Mouse (Mus musculus): ENCODE measurements around the gene Clec3b. TPM values are rescaled to one million over a fixed set of nuclear protein-coding genes. Genes with fewer than 3 reads are reported as not detected.

Gene Clec3b
- total and polyA plus RNA-seq, 2 experiments = 0.29 to 0.65 TPM

DNA sequence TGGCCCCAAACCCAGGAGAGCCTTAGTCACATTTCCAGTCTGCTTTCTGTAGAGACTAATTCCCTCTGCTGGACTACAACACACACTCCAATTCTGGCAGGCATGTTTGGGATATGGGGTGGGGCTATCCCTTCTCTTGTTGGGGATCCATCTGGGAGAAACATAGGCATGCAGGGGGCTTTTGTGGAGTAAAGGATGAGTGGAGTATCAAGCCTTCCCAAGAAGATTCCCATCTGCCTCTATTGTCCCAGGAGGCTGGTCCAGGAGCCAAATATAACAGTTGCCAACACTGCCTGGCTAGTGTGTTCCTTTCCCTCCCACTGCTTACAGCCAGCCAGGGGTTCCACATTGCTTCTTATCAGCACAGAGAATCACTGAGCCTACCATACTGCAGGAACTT lies 7.0 kb downstream of the Clec3b start:
- Histone ChIP-seq H3K27me3 (ENCODE audit: control insufficient read depth, insufficient read depth, low read length) (0 out of 2 replicates have a peak, but pooled peaks cover 6% of the 10 kb centered on the region), H3K36me3 (ENCODE audit: control insufficient read depth, insufficient read depth, low read length) (no peaks in the 10 kb centered on the region), H3K4me3 (ENCODE audit: insufficient read depth, low read depth, low read length) (no peak overlapping the region), H3K4me1 (ENCODE audit: control insufficient read depth, insufficient read depth, low read length) (peaks cover 4% of the 10 kb centered on the region), H3K9ac (ENCODE audit: low read depth, low read length) (no peak overlapping the region), H3K79me2 (ENCODE audit: control insufficient read depth, insufficient read depth, low read length) (no peaks in the 10 kb centered on the region), H3K27ac (replicated peaks; ENCODE audit: insufficient read depth, low read depth, low read length) (no peak overlapping the region)
- DNase-seq (ENCODE audit: extremely low read depth, low read depth, low spot score) = no peak
- TF ChIP-seq POLR2A (IDR thresholded peaks at IDR 0.05; ENCODE audit: extremely low read depth, insufficient read depth, low read length) (no peak), CTCF (IDR thresholded peaks at IDR 0.05; ENCODE audit: low read depth, low read length) (no peak)

DNA sequence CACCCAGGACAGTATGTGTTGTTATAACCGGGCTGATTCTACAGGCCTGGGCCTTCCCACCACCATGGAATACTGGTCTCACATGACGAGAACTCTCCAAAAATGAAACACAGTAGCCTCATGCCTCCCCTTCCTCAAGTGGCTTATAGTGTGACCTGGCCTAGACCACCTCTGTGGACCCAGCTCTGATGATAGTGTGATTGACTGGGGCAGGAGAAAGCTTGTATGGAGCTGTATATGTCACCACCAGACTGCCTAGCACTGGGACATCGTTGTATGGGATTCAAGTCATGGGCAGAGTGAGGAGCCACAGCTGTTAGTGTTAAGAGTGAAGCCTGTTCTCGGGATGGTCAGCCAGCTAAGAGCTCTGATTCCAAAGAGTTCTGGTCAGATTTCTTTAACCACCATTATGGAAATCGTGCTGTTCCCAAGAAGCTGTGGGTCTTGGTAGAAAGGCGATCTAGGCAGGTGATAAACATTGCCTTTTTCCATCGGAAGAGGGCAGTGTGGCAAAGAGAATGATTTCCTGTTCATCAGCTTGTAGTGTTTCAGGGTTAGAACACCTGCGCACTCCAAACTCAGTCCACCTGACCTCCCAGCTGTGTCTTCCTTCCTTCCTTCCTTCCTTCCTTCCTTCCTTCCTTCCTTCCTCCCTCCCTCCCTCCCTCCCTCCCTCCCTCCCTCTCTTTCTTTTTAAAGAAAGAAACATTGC lies 7.5 kb downstream of the Clec3b start:
- WGBS = 58% methylated on average over 8 of the region's 8 CpGs
- no peak overlapping the region for H3K27ac ChIP-seq (replicated peaks; ENCODE audit: insufficient read depth, low read depth, low read length)

DNA sequence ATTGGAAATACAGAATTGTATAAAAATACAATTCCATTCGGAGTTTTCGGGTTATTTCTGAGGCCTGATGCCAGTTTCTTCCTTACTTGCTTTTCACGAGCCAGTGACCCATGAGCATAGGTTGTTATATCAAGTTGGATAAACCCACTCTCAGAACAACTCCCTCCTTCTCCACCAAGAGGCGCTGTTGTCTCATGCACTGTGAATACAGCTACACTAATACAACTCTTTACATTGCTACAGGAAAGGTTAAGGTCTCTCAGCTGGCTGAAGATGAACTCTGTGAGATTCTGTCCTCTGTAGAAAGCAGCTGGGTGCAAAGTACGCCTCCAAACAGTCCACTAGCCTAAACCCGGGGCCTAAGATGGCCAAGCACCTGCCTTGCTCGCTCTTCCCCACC lies 8.6 kb downstream of the Clec3b start:
- Histone ChIP-seq H3K4me3 (ENCODE audit: insufficient read depth, low read depth, low read length) (no peak overlapping the region), H3K36me3 (ENCODE audit: control insufficient read depth, insufficient read depth, low read length) (no peaks in the 10 kb centered on the region), H3K27me3 (ENCODE audit: control insufficient read depth, insufficient read depth, low read length) (0 out of 2 replicates have a peak, but pooled peaks cover 6% of the 10 kb centered on the region), H3K9ac (ENCODE audit: low read depth, low read length) (no peak overlapping the region), H3K27ac (replicated peaks; ENCODE audit: insufficient read depth, low read depth, low read length) (no peak overlapping the region), H3K4me1 (ENCODE audit: control insufficient read depth, insufficient read depth, low read length) (peaks cover 4% of the 10 kb centered on the region), H3K79me2 (ENCODE audit: control insufficient read depth, insufficient read depth, low read length) (no peaks in the 10 kb centered on the region)
- peak; percentile 55 for DNase-seq (ENCODE audit: extremely low read depth, low read depth, low spot score)
- peak; percentile 56 for TF ChIP-seq CTCF (IDR thresholded peaks at IDR 0.05; ENCODE audit: low read depth, low read length)
- TF ChIP-seq POLR2A (IDR thresholded peaks at IDR 0.05; ENCODE audit: extremely low read depth, insufficient read depth, low read length) = no peak
- WGBS = 51% methylated on average over 7 of the region's 7 CpGs

More for the DNA sequence above, 7.5 kb downstream of the Clec3b start:
- Histone ChIP-seq H3K4me3 (ENCODE audit: insufficient read depth, low read depth, low read length) (no peak overlapping the region), H3K4me1 (ENCODE audit: control insufficient read depth, insufficient read depth, low read length) (peaks cover 4% of the 10 kb centered on the region), H3K27me3 (ENCODE audit: control insufficient read depth, insufficient read depth, low read length) (0 out of 2 replicates have a peak, but pooled peaks cover 6% of the 10 kb centered on the region), H3K36me3 (ENCODE audit: control insufficient read depth, insufficient read depth, low read length) (no peaks in the 10 kb centered on the region), H3K79me2 (ENCODE audit: control insufficient read depth, insufficient read depth, low read length) (no peaks in the 10 kb centered on the region), H3K9ac (ENCODE audit: low read depth, low read length) (no peak overlapping the region)
- peak; percentile 41 for DNase-seq (ENCODE audit: extremely low read depth, low read depth, low spot score)
- TF ChIP-seq CTCF (IDR thresholded peaks at IDR 0.05; ENCODE audit: low read depth, low read length) (peak; percentile 45), POLR2A (IDR thresholded peaks at IDR 0.05; ENCODE audit: extremely low read depth, insufficient read depth, low read length) (no peak)

DNA sequence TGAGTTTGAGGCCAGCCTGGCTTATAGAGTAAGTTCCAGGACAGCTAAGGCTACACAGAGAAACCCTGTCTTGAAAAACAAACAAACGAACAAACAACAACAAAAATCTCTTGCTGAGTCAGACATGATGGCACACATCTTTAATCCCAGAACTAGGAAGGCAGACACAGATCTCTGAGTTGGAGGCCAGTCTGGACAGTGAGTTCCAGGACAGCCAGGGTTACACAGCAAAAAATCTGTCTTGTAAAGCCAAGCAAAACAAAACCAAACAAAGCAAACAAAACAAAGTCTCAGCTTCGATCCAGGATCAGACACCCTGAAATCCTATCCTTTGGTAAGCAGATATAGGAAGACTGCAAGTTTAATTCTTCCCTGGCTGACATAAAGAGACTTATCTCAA lies 11.0 kb downstream of the Clec3b start:
- peak; percentile 87 for DNase-seq (ENCODE audit: extremely low read depth, low read depth, low spot score)
- no peak overlapping the region for H3K27ac ChIP-seq (replicated peaks; ENCODE audit: insufficient read depth, low read depth, low read length)
- no peak overlapping the region for H3K9ac ChIP-seq (ENCODE audit: low read depth, low read length)
- no peak overlapping the region for H3K4me3 ChIP-seq (ENCODE audit: insufficient read depth, low read depth, low read length)
- 35% methylated on average over 2 of the region's 2 CpGs for WGBS
- H3K4me1 ChIP-seq (ENCODE audit: control insufficient read depth, insufficient read depth, low read length) = peaks cover 4% of the 10 kb centered on the region
- TF ChIP-seq CTCF (IDR thresholded peaks at IDR 0.05; ENCODE audit: low read depth, low read length) = no peak
- TF ChIP-seq POLR2A (IDR thresholded peaks at IDR 0.05; ENCODE audit: extremely low read depth, insufficient read depth, low read length) = no peak
- H3K36me3 ChIP-seq (ENCODE audit: control insufficient read depth, insufficient read depth, low read length) = no peaks in the 10 kb centered on the region
- 0 out of 2 replicates have a peak, but pooled peaks cover 1% of the 10 kb centered on the region for H3K27me3 ChIP-seq (ENCODE audit: control insufficient read depth, insufficient read depth, low read length)
- no peaks in the 10 kb centered on the region for H3K79me2 ChIP-seq (ENCODE audit: control insufficient read depth, insufficient read depth, low read length)

DNA sequence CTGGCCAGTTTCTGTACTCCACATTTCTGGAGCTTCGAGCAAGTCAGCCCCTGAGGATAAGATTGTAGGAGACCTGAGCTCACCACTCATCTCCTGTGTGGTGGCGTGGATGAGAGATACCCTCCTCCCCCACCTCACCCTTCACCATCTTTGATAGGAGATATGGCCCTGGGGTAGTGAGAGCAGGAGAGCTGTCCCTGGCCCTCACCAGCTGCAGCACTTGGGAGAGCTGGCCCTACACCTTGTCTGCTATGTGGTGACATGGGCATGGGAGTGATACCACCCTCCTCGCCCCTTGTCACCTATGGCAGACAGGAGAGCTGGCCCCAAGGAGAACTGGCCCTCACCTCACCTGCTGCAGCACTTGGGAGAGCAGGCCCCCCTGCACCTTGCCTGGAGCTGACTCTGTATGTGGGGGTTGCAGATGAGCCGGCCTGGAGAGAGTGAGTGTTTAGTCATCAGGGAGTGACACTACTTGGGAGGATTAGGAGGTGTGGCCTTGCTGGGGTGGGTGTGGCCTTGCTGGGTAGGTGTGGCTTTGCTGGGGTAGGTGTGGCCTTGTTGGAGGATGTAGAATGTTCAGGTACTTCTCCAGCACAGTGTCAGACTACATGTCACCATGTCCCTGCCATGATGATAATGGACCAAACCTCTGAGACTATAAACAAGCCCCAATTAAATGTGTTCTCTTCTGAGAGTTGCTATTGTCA lies 12.4 kb downstream of the Clec3b start:
- no peak for DNase-seq (ENCODE audit: extremely low read depth, low read depth, low spot score)
- Histone ChIP-seq H3K4me1 (ENCODE audit: control insufficient read depth, insufficient read depth, low read length) (peaks cover 4% of the 10 kb centered on the region), H3K79me2 (ENCODE audit: control insufficient read depth, insufficient read depth, low read length) (no peaks in the 10 kb centered on the region), H3K36me3 (ENCODE audit: control insufficient read depth, insufficient read depth, low read length) (no peaks in the 10 kb centered on the region), H3K9ac (ENCODE audit: low read depth, low read length) (no peak overlapping the region), H3K27ac (replicated peaks; ENCODE audit: insufficient read depth, low read depth, low read length) (no peak overlapping the region), H3K4me3 (ENCODE audit: insufficient read depth, low read depth, low read length) (no peak overlapping the region), H3K27me3 (ENCODE audit: control insufficient read depth, insufficient read depth, low read length) (no peaks in the 10 kb centered on the region)
- 85% methylated on average over 4 of the region's 4 CpGs for WGBS
- TF ChIP-seq CTCF (IDR thresholded peaks at IDR 0.05; ENCODE audit: low read depth, low read length) (no peak), POLR2A (IDR thresholded peaks at IDR 0.05; ENCODE audit: extremely low read depth, insufficient read depth, low read length) (no peak)
